Mouse (Mus musculus) left cerebral cortex, postnatal 14 days (tissue): Measurements from ENCODE around the gene Ms4a4c. TPM values are rescaled to one million over a fixed set of nuclear protein-coding genes. Genes with fewer than 3 reads are reported as not detected.
A peak's percentile ranks its signal among the peaks of the same experiment; 100 is the strongest.
"Not testable (repeated sequence)": the region's sequence is repeated elsewhere in the genome, so short reads cannot be mapped to it uniquely, and the experiment has no call there.

Experiments
- DNase-seq, 2 experiments: peaks; one replicate each; pipeline ENCODE4 v3.0.0; 2021 to 2022; ENCODE audit warnings: low spot score in 2 of 2, mixed read lengths in 1 of 2
- intact Hi-C: fragments of 180-260 bp; cut with DNase I; formaldehyde crosslinking; loops from one replicate; pipeline ENCODE4 v1.15.1; 2025
- total RNA-seq, 2 experiments: library from RNA; stranded (reverse); gene quantifications; 2 replicates each; pipeline ENCODE4 v1.2.3; 2021

The Ms4a4c gene
- total RNA-seq, 2 experiments from 2014 or later: not detected

- no peak for DNase-seq
These were observed 39.4 kb downstream of the Ms4a4c start for GRCm38 (mm10) chr19:11443964-11444363.

GRCm38 (mm10) chr19:11447238-11447637, 42.7 kb downstream of the Ms4a4c start:
- no peak for DNase-seq
- intact Hi-C loops: no loop called here

More at GRCm38 (mm10) chr19:11443964-11444363, 39.4 kb downstream of the Ms4a4c start:
- intact Hi-C loops: no loop called here

- intact Hi-C loops, DNase-seq: not testable (repeated sequence)
These were observed 54.5 kb downstream of the Ms4a4c start for GRCm38 (mm10) chr19:11459041-11459440.

GRCm38 (mm10) chr19:11464795-11465194, 60.2 kb downstream of the Ms4a4c start:
- intact Hi-C loops, DNase-seq: not testable (repeated sequence)

GRCm38 (mm10) chr19:11466471-11466870, 61.9 kb downstream of the Ms4a4c start:
- intact Hi-C loops: no loop called here
- peak in 1 of 2 experiments; percentile 9 for DNase-seq

- intact Hi-C loops, DNase-seq: not testable (repeated sequence)
These were observed 63.8 kb downstream of the Ms4a4c start for GRCm38 (mm10) chr19:11468361-11468760.

GRCm38 (mm10) chr19:11469215-11469614, 64.6 kb downstream of the Ms4a4c start, which contains the start of gene Ms4a6c:
Ms4a6c (plus strand) TSS chr19:11469366.
- DNase-seq, intact Hi-C loops: not testable (repeated sequence)

Other genes with a start within 250 kb of the Ms4a4c start
- gene 1700025F22Rik, start 239.4 kb upstream of the Ms4a4c start, total RNA-seq: not detected
- not detected for gene Ms4a13, start 208.0 kb upstream of the Ms4a4c start, total RNA-seq
- not detected for gene Ms4a12, start 172.3 kb upstream of the Ms4a4c start, total RNA-seq
- under 1 TPM in 1 of 2 experiments, not detected in 1; 0.15 TPM for gene Ms4a1, start 138.5 kb upstream of the Ms4a4c start, total RNA-seq
- not detected for gene Ms4a5, start 120.9 kb upstream of the Ms4a4c start, total RNA-seq
- not detected for gene Ms4a14, start 90.3 kb upstream of the Ms4a4c start, total RNA-seq
- gene Ms4a7, start 68.6 kb upstream of the Ms4a4c start, total RNA-seq: under 1 TPM; 0.20 to 0.59 TPM
- gene Ms4a4a, start 29.2 kb upstream of the Ms4a4c start, total RNA-seq: 1 to 10 TPM in 1 of 2 experiments, under 1 TPM in 1; 0.97 to 1.8 TPM
- not detected for gene Ms4a4b, start 38.8 kb downstream of the Ms4a4c start, total RNA-seq
- gene Ms4a6c, start 64.6 kb downstream of the Ms4a4c start, total RNA-seq: 1 to 10 TPM; 1.8 to 2.2 TPM
- gene Gm8369, start 81.2 kb downstream of the Ms4a4c start, total RNA-seq: under 1 TPM; 0.31 to 0.53 TPM
- gene Ms4a6b, start 111.7 kb downstream of the Ms4a4c start, total RNA-seq: 1 to 10 TPM; 1.2 to 4.3 TPM
- not detected for gene Ms4a4d, start 132.0 kb downstream of the Ms4a4c start, total RNA-seq
- gene Ms4a6d, start 200.1 kb downstream of the Ms4a4c start, total RNA-seq: under 1 TPM; 0.87 to 0.99 TPM
- gene Ms4a2, start 218.9 kb downstream of the Ms4a4c start, total RNA-seq: not detected
- gene Ms4a3, start 236.1 kb downstream of the Ms4a4c start, total RNA-seq: not detected